Mouse (Mus musculus) CH12.LX (cell line): Measurements from ENCODE around the gene Emc10.

Experiments used
- CTCF ChIP-seq, 2 experiments: IDR thresholded peaks in 1 of 2; conservative IDR thresholded peaks in 1 of 2; 2 replicates each; pipeline ENCODE4 v1.5.1; 2011 to 2012; ENCODE audit warnings: low read depth in 2 of 2, low read length in 2 of 2, improper control_type of control experiment in 1 of 2, inconsistent platforms in 1 of 2, mild to moderate bottlenecking in 1 of 2, moderate library complexity in 1 of 2
- EP300 ChIP-seq: IDR thresholded peaks from 2 replicates; pipeline ENCODE4 v1.6.1; 2011; ENCODE audit warnings: low read length, improper control_type of control experiment
- ETS1 ChIP-seq: conservative IDR thresholded peaks from 2 replicates; pipeline ENCODE4 v1.6.1; 2012; ENCODE audit warnings: low read depth, mild to moderate bottlenecking, inconsistent platforms, low read length, improper control_type of control experiment, moderate library complexity
- GABPA ChIP-seq: IDR thresholded peaks from 2 replicates; pipeline ENCODE4 v1.6.1; 2012; ENCODE audit warnings: low read depth, low read length, improper control_type of control experiment, inconsistent platforms; ENCODE audit not compliant: insufficient replicate concordance
- JUN ChIP-seq: IDR thresholded peaks from 2 replicates; pipeline ENCODE4 v1.6.1; 2011; ENCODE audit warnings: low read depth, mild to moderate bottlenecking, low read length, improper control_type of control experiment, moderate library complexity; ENCODE audit not compliant: insufficient read depth
- MAX ChIP-seq: IDR thresholded peaks from 2 replicates; pipeline ENCODE4 v1.6.1; 2011; ENCODE audit warnings: low read length, improper control_type of control experiment
- MXI1 ChIP-seq: IDR thresholded peaks from 2 replicates; pipeline ENCODE4 v1.6.1; 2011; ENCODE audit warnings: mild to moderate bottlenecking, low read depth, low read length, improper control_type of control experiment
- NELFE ChIP-seq: IDR thresholded peaks from 2 replicates; pipeline ENCODE4 v1.6.1; 2011; ENCODE audit warnings: low read depth, low read length, improper control_type of control experiment
- PAX5 ChIP-seq: IDR thresholded peaks from 2 replicates; pipeline ENCODE4 v1.6.1; 2012; ENCODE audit warnings: low read length, inconsistent platforms, mixed read lengths
- TCF12 ChIP-seq: IDR thresholded peaks from 2 replicates; pipeline ENCODE4 v1.6.1; 2014; ENCODE audit warnings: low read depth, mild to moderate bottlenecking, inconsistent platforms, low read length, improper control_type of control experiment
- ZC3H11A ChIP-seq: IDR thresholded peaks from 2 replicates; pipeline ENCODE4 v1.6.1; 2012; ENCODE audit warnings: low read depth, mild to moderate bottlenecking, inconsistent platforms, low read length, improper control_type of control experiment

DNA sequence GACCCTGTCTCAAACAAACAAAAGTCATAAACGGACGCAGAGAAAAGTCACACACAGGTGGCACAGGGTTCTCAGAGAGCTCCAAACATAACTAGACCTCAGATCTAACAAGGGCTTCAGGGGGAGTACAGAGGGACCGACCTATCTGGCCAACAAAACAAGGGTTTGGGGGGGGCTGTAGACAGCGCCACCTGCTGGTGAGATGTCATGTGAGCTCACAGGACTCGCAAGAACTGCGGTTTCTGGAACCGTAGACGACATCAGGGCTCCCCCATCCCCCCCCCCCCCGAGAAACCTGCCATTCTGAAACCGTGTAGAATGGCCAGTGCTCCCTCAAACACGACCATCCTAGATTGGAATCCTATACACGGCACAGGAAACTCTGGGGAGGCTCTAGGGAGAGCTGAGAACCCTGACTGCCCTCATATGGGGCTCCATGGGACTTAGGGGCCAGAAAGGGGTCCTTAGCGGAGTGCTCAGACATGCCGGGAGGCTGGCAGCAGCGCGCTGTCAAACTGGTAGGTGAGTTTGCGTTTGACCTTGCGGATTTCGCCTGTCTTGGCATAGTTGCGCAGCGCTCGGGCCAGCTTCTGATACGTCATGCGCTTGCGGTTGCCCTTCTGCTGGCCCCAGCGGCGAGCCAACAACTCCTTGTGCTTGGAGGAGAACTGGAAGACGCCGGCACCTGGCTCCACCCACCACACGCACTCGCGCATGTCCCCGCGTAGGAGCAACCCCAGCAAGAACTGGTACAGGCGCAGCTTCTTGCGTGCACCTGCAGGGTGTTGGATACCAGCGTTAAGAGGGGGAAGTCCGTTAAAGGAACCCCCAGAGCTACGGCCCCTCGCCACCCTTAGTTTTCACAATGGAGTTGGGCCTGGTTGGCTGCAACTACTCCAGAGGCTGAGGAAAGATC, 31.4 kb upstream of the Emc10 start:
- TF ChIP-seq JUN = no peak
- TF ChIP-seq NELFE = no peak
- peak; percentile 46 to 66 for TF ChIP-seq CTCF (conservative IDR thresholded peaks at IDR 0.05 in 1 of 2, IDR thresholded peaks at IDR 0.05 in 1 of 2; ENCODE audit: low read depth in 2 of 2, low read length in 2 of 2)
- no peak for TF ChIP-seq EP300
- no peak; the same call in none of the 2 replicates for TF ChIP-seq TCF12
- peak; percentile 34; the same call in 1 of the 2 replicates for TF ChIP-seq MAX
- no peak for TF ChIP-seq GABPA
- no peak for TF ChIP-seq PAX5
- no peak for TF ChIP-seq ZC3H11A
- TF ChIP-seq MXI1 = peak; percentile 72; the same call in 1 of the 2 replicates
- 0 out of 2 replicates have a peak, but pooled peaks have one; percentile 46 for TF ChIP-seq ETS1
